Mouse (Mus musculus) hindbrain, embryonic 13.5 days (tissue): ENCODE data around the gene Copg1. TPM values are rescaled to one million over a fixed set of nuclear protein-coding genes. Genes with fewer than 3 reads are reported as not detected.

Experiments
- ATAC-seq: fragments of 200-750 bp; cut with Nextera tagmentation; 2 replicates; pipeline ENCODE4 v1.8.0; 2017; ENCODE audit warnings: moderate TSS enrichment; ENCODE audit not compliant: low FRiP score
- H3K27ac ChIP-seq: fragments of 300-500 bp; sonication (generic); 2 replicates; pipeline ENCODE4 v1.5.1; 2015; ENCODE audit warnings: inconsistent platforms, mild to moderate bottlenecking, moderate library complexity
- H3K27me3 ChIP-seq: fragments of 300-500 bp; sonication (generic); 2 replicates; pipeline ENCODE4 v1.6.1; 2015; ENCODE audit warnings: mild to moderate bottlenecking, inconsistent platforms
- H3K36me3 ChIP-seq: fragments of 300-500 bp; sonication (generic); 2 replicates; pipeline ENCODE4 v1.6.1; 2015; ENCODE audit warnings: mild to moderate bottlenecking, inconsistent platforms
- H3K4me1 ChIP-seq: fragments of 300-500 bp; sonication (generic); replicated peaks from 2 replicates; pipeline ENCODE4 v1.6.1; 2015; ENCODE audit warnings: inconsistent platforms
- H3K4me2 ChIP-seq: fragments of 300-500 bp; sonication (generic); 2 replicates; pipeline ENCODE4 v1.6.1; 2015; ENCODE audit warnings: inconsistent platforms, mild to moderate bottlenecking, moderate library complexity
- H3K4me3 ChIP-seq: fragments of 300-500 bp; sonication (generic); 2 replicates; pipeline ENCODE4 v1.5.1; 2015; ENCODE audit warnings: mild to moderate bottlenecking, inconsistent platforms
- H3K9ac ChIP-seq: fragments of 300-500 bp; sonication (generic); 2 replicates; pipeline ENCODE4 v1.6.1; 2015; ENCODE audit warnings: mild to moderate bottlenecking, inconsistent platforms
- H3K9me3 ChIP-seq: fragments of 300-500 bp; sonication (generic); 2 replicates; pipeline ENCODE4 v1.6.1; 2016; ENCODE audit warnings: inconsistent platforms
- WGBS: fragments of 180-500 bp; shearing (Covaris S2); methylation state at CpG from one replicate; pipeline ENCODE4 v1.1.7; 2015; 5-methylcytosine and 5-hydroxymethylcytosine counted together
- polyA plus RNA-seq: library from polyadenylated mRNA; unstranded; fragments of >200 nt; fragmentation: Nextera tagmentation; extraction: Ambion mirVana; gene quantifications from 2 replicates; pipeline ENCODE4 v1.2.1, GENCODE M21; 2015

The Copg1 gene
- polyA plus RNA-seq, result 165 and 174 TPM in 2 replicates

DNA sequence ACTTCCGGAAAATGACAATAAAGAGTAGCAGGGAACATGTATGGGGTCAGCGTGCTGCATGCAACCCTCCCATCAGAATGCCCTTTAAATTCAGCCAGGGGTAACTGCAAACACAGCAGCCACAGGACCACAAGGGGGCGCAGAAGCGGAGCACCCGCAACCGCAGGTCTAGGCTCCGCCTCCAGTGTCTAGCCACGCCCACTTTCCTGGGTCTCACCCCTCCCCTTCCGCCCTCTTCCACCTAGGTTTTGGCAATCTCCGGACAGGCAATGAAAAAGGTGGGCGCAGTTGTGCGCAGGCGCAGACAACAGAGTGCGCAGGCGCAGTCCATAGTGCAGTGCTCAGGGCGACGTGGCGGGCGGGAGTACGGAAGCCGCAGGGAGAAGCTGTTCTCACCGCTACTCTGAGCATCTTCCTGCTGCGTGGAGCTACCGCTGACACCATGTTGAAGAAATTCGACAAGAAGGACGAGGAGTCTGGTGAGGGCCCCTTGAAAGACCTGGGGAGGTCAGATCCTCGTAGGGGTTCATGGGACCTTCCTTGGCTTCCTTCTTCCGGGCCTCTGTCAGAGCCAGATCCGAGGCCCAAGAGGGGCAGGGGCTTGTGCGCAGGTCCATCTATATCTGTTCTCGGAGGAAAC is at the start of gene Copg1:
Gene Copg1 (plus strand): TSS at position 221 of the 640 bp plus-strand sequence.
- peak within 1 kb of the TSS; percentile 93 for H3K9ac ChIP-seq
- H3K36me3 ChIP-seq, result peaks cover 35% of the 10 kb centered on the region
- peak within 1 kb of the TSS; percentile 85 for H3K4me3 ChIP-seq
- peak within 1 kb of the TSS; percentile 87 for H3K27ac ChIP-seq
- no peaks in the 10 kb centered on the region for H3K27me3 ChIP-seq
- peak; percentile 93 for ATAC-seq
- under 1% methylated on average over 31 of the region's 31 CpGs for WGBS
- H3K4me1 ChIP-seq, result peaks cover 13% of the 10 kb centered on the region
- H3K9me3 ChIP-seq, result no peaks in the 10 kb centered on the region
- peak within 1 kb of the TSS; percentile 80 for H3K4me2 ChIP-seq

DNA sequence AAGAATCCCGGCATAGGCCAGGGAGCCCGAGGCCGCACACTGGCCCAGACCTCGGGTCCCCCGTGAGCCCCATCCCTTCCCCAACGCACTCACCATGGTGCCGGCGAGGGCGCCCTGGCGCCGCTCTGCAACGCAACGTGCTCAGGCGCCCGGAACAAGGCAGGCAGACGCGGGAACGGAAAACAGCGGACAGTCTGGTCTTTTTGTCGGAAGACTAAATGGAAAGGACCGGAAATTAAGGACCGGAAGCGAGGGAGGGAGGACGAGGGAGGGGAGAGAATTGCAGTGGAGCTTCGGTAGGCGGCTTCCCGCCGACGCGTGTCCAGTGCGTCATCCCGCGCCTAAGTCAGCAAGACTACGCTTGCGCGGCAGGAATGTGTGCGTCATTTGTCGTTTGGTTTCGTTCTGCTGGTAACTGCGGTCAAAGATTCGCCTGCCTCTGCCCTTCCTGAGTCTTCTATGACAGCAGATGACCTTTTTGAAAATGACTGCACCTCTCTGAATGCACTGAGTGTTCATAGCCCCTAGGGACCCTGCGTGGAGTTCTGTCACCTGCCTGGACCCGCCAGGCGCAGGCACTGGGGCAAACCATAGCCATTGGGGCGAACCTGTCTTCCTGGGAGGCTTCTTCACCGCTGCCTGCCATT is 48.9 kb upstream of the Copg1 start, which contains the start of gene Isy1:
Gene Isy1 (minus strand): TSS at position 248 of the 647 bp plus-strand sequence.
- Histone ChIP-seq H3K9ac (peak within 1 kb of the TSS; percentile 90), H3K4me2 (peak within 1 kb of the TSS; percentile 74), H3K36me3 (peaks cover 43% of the 10 kb centered on the region), H3K27ac (peak within 1 kb of the TSS; percentile 96), H3K4me3 (peak within 1 kb of the TSS; percentile 75), H3K4me1 (peaks cover 20% of the 10 kb centered on the region), H3K27me3 (no peaks in the 10 kb centered on the region), H3K9me3 (no peaks in the 10 kb centered on the region)
- ATAC-seq, result peak; percentile 98
- under 1% methylated on average over 46 of the region's 46 CpGs for WGBS

DNA sequence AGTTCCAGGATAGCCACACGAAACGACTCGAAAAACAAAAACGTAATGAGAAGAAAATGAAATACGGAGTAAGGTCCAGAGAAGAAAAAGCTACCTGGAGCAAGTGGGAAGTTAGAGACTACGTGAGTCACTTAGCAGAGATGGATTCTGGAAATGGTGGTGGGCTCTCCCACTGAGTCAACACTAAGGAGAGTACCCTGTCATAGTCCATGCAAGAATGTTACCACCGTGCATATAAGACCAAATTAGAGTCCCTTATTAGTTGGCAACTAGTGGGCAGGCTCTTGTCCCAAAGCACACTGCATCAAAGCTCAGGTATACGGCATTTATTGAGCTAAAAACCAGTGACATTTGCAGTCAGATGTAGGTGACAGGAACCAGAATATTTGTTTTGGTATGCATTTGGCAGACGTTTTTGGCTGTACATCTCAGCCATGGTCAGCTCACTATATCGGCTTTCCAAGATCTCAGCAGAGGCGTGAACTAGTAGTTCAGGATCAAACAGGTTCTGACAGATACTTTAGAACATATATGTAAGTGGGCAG is 47.7 kb upstream of the Copg1 start:
- WGBS, result 67% methylated on average over 11 of the region's 11 CpGs
- H3K4me1 ChIP-seq, result peaks cover 20% of the 10 kb centered on the region
- no peak overlapping the region for H3K4me3 ChIP-seq
- ATAC-seq, result no peak
- H3K4me2 ChIP-seq, result no peak overlapping the region
- peak overlapping the region; percentile 96; the same call in 1 of the 2 replicates for H3K27ac ChIP-seq
- H3K9ac ChIP-seq, result no peak overlapping the region
- H3K36me3 ChIP-seq, result peaks cover 43% of the 10 kb centered on the region
- H3K9me3 ChIP-seq, result no peaks in the 10 kb centered on the region
- H3K27me3 ChIP-seq, result no peaks in the 10 kb centered on the region

DNA sequence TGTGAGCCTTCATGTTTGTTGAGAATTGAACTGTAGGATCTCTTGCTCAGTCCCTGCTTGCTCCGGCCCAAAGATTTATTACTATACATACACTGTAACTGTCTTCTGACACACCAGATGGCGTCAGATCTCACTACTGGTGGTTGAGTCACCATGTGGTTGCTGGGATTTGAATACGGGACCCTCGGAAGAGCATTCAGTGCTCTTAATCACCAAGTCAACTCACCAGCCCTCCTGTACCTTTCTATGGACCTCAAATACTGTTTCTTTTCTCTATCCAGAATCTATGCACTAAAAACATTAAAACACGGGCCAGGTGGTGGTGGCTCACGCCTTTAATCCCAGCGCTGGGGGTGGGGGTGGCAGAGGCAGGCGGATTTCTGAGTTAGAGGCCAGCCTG is 46.0 kb upstream of the Copg1 start:
- no peak overlapping the region for H3K27ac ChIP-seq
- no peaks in the 10 kb centered on the region for H3K9me3 ChIP-seq
- WGBS, result 80% methylated on average over 8 of the region's 8 CpGs
- no peaks in the 10 kb centered on the region for H3K27me3 ChIP-seq
- no peak for ATAC-seq
- H3K4me2 ChIP-seq, result no peak overlapping the region
- no peak overlapping the region for H3K9ac ChIP-seq
- H3K36me3 ChIP-seq, result peaks cover 41% of the 10 kb centered on the region
- H3K4me3 ChIP-seq, result no peak overlapping the region
- H3K4me1 ChIP-seq, result peaks cover 20% of the 10 kb centered on the region

DNA sequence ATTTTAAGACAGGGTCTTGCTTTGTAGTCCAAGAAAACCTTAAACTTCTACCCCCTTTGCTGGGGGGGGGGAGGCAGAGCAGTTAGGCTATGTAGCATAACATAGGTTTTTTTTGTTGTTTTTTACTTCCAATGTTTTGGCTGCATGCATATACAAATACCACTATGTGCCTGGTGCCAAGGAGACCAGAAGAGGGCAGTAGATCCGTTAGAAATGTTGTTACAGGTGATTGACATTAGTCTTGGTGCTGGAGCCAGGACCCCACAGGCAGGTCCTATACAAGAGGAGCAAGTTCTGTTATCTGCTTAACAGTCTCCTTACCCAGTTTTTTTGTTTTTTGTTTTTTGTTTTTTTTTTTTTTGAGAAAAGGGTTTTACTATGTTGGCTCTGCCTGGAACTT is 45.4 kb upstream of the Copg1 start:
- Histone ChIP-seq H3K4me3 (no peak overlapping the region), H3K9ac (no peak overlapping the region), H3K4me1 (peaks cover 19% of the 10 kb centered on the region), H3K27ac (no peak overlapping the region), H3K36me3 (peaks cover 41% of the 10 kb centered on the region), H3K4me2 (no peak overlapping the region), H3K27me3 (no peaks in the 10 kb centered on the region), H3K9me3 (no peaks in the 10 kb centered on the region)
- WGBS, result 16% methylated on average over 1 of the region's 1 CpGs
- no peak for ATAC-seq

DNA sequence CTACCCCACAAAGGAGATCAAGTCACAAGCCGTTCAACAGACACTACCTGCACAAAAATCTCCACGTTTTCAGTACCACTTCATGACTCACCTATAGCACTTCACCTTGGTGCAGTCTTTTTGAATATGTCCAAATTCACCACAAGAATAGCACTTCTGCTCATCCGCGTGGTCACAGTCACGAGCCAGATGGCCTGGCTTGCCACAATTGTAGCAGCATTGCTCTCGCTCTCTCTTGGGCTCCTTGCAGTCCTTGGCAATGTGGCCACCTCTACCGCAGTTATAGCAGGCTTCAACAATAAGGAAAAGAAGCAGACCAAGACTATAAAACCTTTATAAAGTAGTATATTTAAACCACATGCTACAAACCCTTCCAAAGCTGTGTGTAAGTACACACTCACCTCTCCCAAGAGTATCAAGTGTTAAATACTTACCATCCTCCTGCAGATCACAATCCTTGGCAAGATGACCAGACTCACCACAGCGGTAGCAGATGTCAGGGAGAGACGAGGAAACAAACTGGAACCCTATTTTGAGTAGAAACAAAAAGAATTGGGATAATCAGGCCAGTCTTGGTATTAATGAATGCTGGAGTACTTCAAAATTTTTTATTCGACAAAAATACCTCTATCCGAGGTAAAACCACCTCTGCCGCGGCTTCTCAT is 42.5 kb upstream of the Copg1 start:
- H3K9ac ChIP-seq, result no peak overlapping the region
- H3K4me2 ChIP-seq, result no peak overlapping the region
- H3K36me3 ChIP-seq, result peaks cover 41% of the 10 kb centered on the region

DNA sequence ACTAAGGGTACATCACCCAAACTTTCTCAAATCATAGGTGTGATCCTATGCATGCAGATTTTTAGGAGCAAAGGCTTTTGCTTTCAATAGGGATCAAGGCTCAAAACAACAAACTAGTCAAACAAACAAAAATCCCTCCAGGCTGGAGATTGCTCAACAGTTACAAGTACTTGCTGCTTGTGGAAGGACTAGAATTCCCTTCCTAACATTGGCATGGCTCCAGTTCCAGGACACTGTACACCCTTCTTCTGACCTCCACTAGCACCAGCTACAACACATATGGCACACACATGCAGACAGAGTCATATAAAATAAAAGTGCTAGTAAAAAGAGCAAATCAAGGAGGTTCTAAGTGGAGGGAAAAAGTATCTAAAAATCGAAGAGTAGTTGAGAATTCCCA is 40.8 kb upstream of the Copg1 start:
- no peak overlapping the region for H3K4me3 ChIP-seq
- no peak overlapping the region for H3K27ac ChIP-seq
- H3K9me3 ChIP-seq, result no peaks in the 10 kb centered on the region
- peaks cover 30% of the 10 kb centered on the region for H3K4me1 ChIP-seq
- H3K27me3 ChIP-seq, result no peaks in the 10 kb centered on the region
- H3K4me2 ChIP-seq, result no peak overlapping the region
- no peak for ATAC-seq
- 78% methylated on average over 1 of the region's 1 CpGs for WGBS
- H3K9ac ChIP-seq, result no peak overlapping the region
- H3K36me3 ChIP-seq, result peaks cover 36% of the 10 kb centered on the region

More for the DNA sequence above, 42.5 kb upstream of the Copg1 start:
- no peak for ATAC-seq
- peaks cover 25% of the 10 kb centered on the region for H3K4me1 ChIP-seq
- WGBS, result 94% methylated on average over 13 of the region's 13 CpGs
- no peak overlapping the region for H3K27ac ChIP-seq
- H3K27me3 ChIP-seq, result no peaks in the 10 kb centered on the region
- H3K9me3 ChIP-seq, result no peaks in the 10 kb centered on the region
- no peak overlapping the region for H3K4me3 ChIP-seq

DNA sequence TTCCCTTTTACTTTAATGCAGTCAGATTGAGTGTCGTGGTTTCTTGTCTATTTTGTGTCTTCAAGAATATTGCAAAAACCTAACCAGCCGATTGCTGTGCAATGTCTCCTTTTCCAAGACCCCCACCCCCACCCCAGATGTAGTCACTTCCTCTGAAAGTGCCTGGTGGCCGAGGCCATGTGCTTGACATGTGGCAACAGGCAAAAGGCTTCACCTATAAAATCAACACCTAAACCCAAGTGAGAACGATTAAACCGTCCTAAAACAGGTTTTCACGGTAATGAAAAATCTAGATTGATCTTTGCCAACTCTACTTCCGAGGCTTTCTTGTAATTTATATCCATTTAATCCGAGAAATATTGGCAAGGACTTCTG is 37.8 kb upstream of the Copg1 start:
- no peak for ATAC-seq
- H3K36me3 ChIP-seq, result peaks cover 9% of the 10 kb centered on the region
- H3K4me2 ChIP-seq, result peak overlapping the region; percentile 90
- no peaks in the 10 kb centered on the region for H3K27me3 ChIP-seq
- peak overlapping the region; percentile 99 for H3K4me3 ChIP-seq
- H3K9me3 ChIP-seq, result no peaks in the 10 kb centered on the region
- H3K9ac ChIP-seq, result peak overlapping the region; percentile 99
- peaks cover 30% of the 10 kb centered on the region for H3K4me1 ChIP-seq
- H3K27ac ChIP-seq, result peak overlapping the region; percentile 95
- WGBS, result 1% methylated on average over 8 of the region's 8 CpGs

DNA sequence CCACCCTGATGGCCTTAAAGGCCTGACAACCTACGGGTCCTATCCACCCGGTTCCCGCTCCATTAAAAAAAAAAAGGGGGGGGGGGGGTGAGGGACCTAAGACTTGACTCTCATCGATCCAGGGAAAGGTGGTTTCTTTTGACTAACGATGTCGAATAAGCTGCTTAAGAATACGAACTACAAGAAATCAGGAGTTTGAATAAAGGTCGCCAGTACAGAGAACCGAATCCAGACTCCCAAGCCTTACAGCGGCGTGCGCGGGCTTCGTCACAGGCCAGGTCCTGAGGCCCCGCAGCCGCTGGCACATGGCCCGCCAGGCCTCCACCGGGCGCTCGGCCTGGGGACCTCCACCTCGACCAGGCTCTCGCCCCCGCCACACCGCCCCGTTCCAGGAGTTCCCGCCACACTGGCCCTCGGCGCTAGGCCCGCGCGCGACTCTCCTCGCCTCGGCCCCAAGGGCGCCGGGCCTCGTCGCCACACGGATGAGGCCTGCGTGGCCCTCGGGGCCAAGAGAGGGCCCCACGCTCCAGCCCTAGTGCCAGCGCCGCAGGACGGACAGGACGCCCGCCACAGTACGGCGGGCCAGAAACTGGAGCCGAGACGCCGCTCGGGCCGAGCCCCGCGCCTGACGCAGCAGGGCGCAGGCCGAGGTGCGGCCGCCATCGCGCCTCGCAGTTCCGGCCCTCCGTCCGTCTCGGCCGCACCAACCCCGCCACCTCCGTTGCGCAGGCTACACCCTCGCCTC is 37.3 kb upstream of the Copg1 start:
- Histone ChIP-seq H3K9ac (peak overlapping the region; percentile 99), H3K4me2 (peak overlapping the region; percentile 90), H3K4me3 (peak overlapping the region; percentile 99), H3K9me3 (no peaks in the 10 kb centered on the region), H3K36me3 (peaks cover 3% of the 10 kb centered on the region), H3K27me3 (no peaks in the 10 kb centered on the region), H3K27ac (peak overlapping the region; percentile 95), H3K4me1 (peaks cover 30% of the 10 kb centered on the region)
- peak; percentile 79 for ATAC-seq
- WGBS, result under 1% methylated on average over 73 of the region's 73 CpGs

DNA sequence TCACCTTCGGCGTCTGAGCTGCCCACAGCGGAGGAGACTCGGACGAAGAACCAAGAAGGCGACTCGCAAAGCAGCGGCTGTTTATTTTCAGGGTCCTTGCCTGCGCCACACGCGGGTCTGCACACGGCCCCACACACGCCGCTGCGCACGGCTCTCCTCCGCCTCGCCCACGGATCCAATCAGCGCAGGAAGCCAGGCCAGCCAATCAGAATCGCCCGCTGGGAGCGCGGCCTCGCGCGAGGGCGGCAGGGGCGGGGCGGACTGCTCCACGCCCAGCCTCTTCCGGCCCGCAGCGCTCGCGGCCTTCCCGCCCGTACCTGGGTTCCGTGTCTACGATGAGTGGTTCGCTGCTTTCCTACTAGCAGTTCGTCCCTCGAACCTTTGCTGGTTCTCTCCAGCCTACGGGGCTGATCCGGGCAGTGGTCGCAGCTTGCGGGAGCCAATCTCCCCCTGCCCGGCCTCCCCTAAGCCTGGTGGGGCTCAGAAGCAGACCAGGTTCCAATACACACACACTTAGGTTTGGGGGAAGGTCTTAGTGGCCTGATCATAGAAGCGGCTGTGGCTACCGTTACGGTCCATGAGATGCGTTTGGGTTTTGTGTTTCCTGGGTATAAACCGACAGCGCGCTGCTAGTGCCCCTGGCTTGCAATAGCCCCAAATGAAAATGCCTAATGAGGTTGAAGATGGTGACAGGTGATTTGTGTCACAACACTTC is 36.6 kb upstream of the Copg1 start, which contains the start of gene Cnbp:
Gene Cnbp (minus strand): TSS at position 207 of the 715 bp plus-strand sequence.
- H3K9ac ChIP-seq, result peak within 1 kb of the TSS; percentile 99
- H3K27ac ChIP-seq, result peak within 1 kb of the TSS; percentile 95
- H3K4me3 ChIP-seq, result peak within 1 kb of the TSS; percentile 99
- no peaks in the 10 kb centered on the region for H3K27me3 ChIP-seq
- ATAC-seq, result peak; percentile 98
- H3K4me2 ChIP-seq, result peak within 1 kb of the TSS; percentile 90
- peaks cover 30% of the 10 kb centered on the region for H3K4me1 ChIP-seq
- no peaks in the 10 kb centered on the region for H3K36me3 ChIP-seq
- WGBS, result under 1% methylated on average over 53 of the region's 55 CpGs
- no peaks in the 10 kb centered on the region for H3K9me3 ChIP-seq

DNA sequence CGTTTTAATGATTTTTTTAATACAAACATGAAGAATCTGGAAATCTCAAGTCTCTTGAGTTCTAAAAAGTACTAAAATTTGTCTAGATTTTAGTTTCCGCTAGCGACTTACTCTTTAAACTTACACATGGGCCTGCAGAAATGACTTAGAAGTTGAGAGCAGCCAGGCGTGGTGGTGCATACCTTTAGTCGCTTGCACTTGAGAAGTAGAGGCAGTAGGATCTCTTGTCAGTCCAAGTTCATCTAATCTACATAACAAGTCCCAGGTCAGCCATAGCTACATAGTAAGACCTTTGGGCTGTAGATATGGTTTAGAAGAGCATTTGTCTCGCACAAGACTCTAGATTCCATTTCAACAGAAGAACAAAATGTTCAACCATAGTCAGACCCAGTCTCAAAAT is 35.7 kb upstream of the Copg1 start:
- Histone ChIP-seq H3K4me1 (peaks cover 28% of the 10 kb centered on the region), H3K4me2 (no peak overlapping the region; the same call in 1 of the 2 replicates), H3K9ac (no peak overlapping the region), H3K9me3 (no peaks in the 10 kb centered on the region), H3K4me3 (no peak overlapping the region), H3K36me3 (no peaks in the 10 kb centered on the region), H3K27ac (no peak overlapping the region), H3K27me3 (no peaks in the 10 kb centered on the region)
- 87% methylated on average over 6 of the region's 6 CpGs for WGBS
- no peak for ATAC-seq
